Mouse (Mus musculus) cortical plate, adult 2 months (tissue): ENCODE results near the gene Ddn.

ENCODE experiments used
- CTCF ChIP-seq: fragments of 200-500 bp; IDR thresholded peaks from 2 replicates; pipeline ENCODE4 v1.5.1; 2011; ENCODE audit warnings: mild to moderate bottlenecking, control low read depth, low read length; ENCODE audit not compliant: insufficient read depth; ENCODE audit errors: extremely low read depth
- POLR2A ChIP-seq: fragments of 200-500 bp; IDR thresholded peaks from 2 replicates; pipeline ENCODE4 v1.6.1; 2011; ENCODE audit warnings: mild to moderate bottlenecking, low read length, control low read depth; ENCODE audit not compliant: insufficient read depth; ENCODE audit errors: extremely low read depth

GRCm38 (mm10) chr15:98846140-98846539, 36.9 kb upstream of the Ddn start:
- TF ChIP-seq POLR2A, result no peak
- no peak for TF ChIP-seq CTCF
